Mouse (Mus musculus): ENCODE results near the gene Ube2i. TPM values are rescaled to one million over a fixed set of nuclear protein-coding genes. Genes with fewer than 3 reads are reported as not detected.

Ube2i gene
- polyA plus RNA-seq (2011; ENCODE audit: insufficient read depth, insufficient read length, low read depth, missing spikeins), result 430 and 432 TPM in 2 replicates

DNA sequence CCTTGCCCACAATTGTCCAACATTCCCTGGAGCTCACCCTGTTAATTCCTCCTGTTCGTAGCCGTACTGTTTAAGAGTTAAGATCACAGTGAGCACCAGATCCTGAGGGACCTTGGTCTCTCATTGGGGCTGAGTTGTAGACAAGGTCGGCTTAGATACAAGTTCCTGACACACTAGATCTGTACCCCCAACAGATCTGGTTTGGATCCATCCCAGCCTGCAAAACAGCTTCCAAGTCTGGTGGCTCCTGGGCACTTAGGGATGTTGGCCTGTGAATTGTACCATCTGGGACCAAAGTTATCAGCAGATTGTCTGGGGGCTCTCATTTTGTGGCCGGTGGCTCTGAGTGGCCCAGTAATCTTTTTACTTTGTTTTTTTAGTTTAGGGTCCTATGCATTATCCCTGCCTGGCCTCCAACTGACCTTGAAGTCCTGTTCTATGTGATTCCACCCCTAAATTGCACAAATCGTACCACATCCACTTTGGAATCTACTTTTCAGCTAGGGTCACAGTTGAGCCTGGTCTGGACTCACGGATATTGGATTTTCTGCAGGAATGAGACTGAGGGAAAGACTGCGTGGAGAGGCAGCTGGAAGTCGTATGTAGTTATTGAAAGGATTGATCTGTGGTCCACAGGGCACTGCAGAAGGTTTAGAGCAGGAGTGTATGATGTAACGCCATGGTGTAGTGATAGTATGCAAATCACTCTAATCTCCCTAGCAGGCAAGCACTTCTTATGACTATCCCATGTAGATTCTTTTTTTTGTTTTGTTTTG lies at the start of gene Ube2i:
Ube2i (minus strand) TSS at position 52 of the 776 bp plus-strand sequence.
- H3K36me3 ChIP-seq (ENCODE audit: control insufficient read depth, insufficient read depth, low read length, poor library complexity, severe bottlenecking), result peaks cover 7% of the 10 kb centered on the region
- no peaks in the 10 kb centered on the region for H3K27me3 ChIP-seq (ENCODE audit: control insufficient read depth, insufficient read depth, low read length, poor library complexity, severe bottlenecking)
- peaks cover 2% of the 10 kb centered on the region for H3K4me1 ChIP-seq (ENCODE audit: control insufficient read depth, insufficient read depth, low read length)
- TF ChIP-seq CTCF (IDR thresholded peaks at IDR 0.05; ENCODE audit: low read depth, low read length), result no peak
- no peak for TF ChIP-seq EP300 (IDR thresholded peaks at IDR 0.05; ENCODE audit: insufficient read depth, low read depth, low read length)
- TF ChIP-seq POLR2A (IDR thresholded peaks at IDR 0.05; ENCODE audit: insufficient read depth, low read length), result no peak
- peak within 1 kb of the TSS; percentile 91 for H3K9ac ChIP-seq (ENCODE audit: low read depth, poor library complexity, severe bottlenecking)
- peak within 1 kb of the TSS; percentile 89 for H3K27ac ChIP-seq (ENCODE audit: insufficient read depth, low read length)
- H3K9me3 ChIP-seq (replicated peaks; ENCODE audit: control insufficient read depth, insufficient read depth, low read length, poor library complexity, severe bottlenecking), result no peaks in the 10 kb centered on the region
- peak within 1 kb of the TSS; percentile 95 for H3K4me3 ChIP-seq (ENCODE audit: low read depth, low read length)

- Histone ChIP-seq H3K36me3 (ENCODE audit: control insufficient read depth, insufficient read depth, low read length, poor library complexity, severe bottlenecking) (no peaks in the 10 kb centered on the region), H3K9ac (ENCODE audit: low read depth, poor library complexity, severe bottlenecking) (no peak overlapping the region), H3K27ac (ENCODE audit: insufficient read depth, low read length) (no peak overlapping the region), H3K9me3 (replicated peaks; ENCODE audit: control insufficient read depth, insufficient read depth, low read length, poor library complexity, severe bottlenecking) (no peaks in the 10 kb centered on the region), H3K4me3 (ENCODE audit: low read depth, low read length) (no peak overlapping the region), H3K27me3 (ENCODE audit: control insufficient read depth, insufficient read depth, low read length, poor library complexity, severe bottlenecking) (no peaks in the 10 kb centered on the region), H3K4me1 (ENCODE audit: control insufficient read depth, insufficient read depth, low read length) (no peaks in the 10 kb centered on the region)
- TF ChIP-seq CTCF (IDR thresholded peaks at IDR 0.05; ENCODE audit: low read depth, low read length) (no peak), EP300 (IDR thresholded peaks at IDR 0.05; ENCODE audit: insufficient read depth, low read depth, low read length) (no peak), POLR2A (IDR thresholded peaks at IDR 0.05; ENCODE audit: insufficient read depth, low read length) (no peak)
These were observed 48.5 kb upstream of the Ube2i start for GRCm38 (mm10) chr17:25322930-25323329.

DNA sequence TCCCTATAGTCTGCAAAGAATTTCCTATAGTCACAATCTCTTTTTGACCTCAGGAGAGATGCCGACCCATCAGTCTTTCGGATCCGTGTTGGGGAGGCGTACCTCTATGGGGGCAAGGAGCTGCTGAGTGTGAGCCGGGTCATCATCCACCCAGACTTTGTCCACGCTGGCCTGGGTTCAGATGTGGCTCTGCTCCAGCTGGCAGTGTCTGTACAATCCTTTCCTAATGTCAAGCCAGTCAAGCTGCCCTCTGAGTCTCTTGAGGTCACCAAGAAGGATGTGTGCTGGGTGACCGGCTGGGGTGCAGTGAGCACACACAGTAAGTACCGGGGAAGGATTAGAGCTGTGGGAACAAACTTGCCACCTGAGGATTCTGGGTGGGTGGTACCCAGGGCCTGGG lies 46.4 kb upstream of the Ube2i start:
- no peaks in the 10 kb centered on the region for H3K4me1 ChIP-seq (ENCODE audit: control insufficient read depth, insufficient read depth, low read length)
- no peaks in the 10 kb centered on the region for H3K9me3 ChIP-seq (replicated peaks; ENCODE audit: control insufficient read depth, insufficient read depth, low read length, poor library complexity, severe bottlenecking)
- no peak overlapping the region for H3K27ac ChIP-seq (ENCODE audit: insufficient read depth, low read length)
- H3K27me3 ChIP-seq (ENCODE audit: control insufficient read depth, insufficient read depth, low read length, poor library complexity, severe bottlenecking), result no peaks in the 10 kb centered on the region
- no peak overlapping the region for H3K4me3 ChIP-seq (ENCODE audit: low read depth, low read length)
- H3K36me3 ChIP-seq (ENCODE audit: control insufficient read depth, insufficient read depth, low read length, poor library complexity, severe bottlenecking), result no peaks in the 10 kb centered on the region
- TF ChIP-seq CTCF (IDR thresholded peaks at IDR 0.05; ENCODE audit: low read depth, low read length) (no peak), EP300 (IDR thresholded peaks at IDR 0.05; ENCODE audit: insufficient read depth, low read depth, low read length) (no peak), POLR2A (IDR thresholded peaks at IDR 0.05; ENCODE audit: insufficient read depth, low read length) (no peak)
- no peak overlapping the region for H3K9ac ChIP-seq (ENCODE audit: low read depth, poor library complexity, severe bottlenecking)

- H3K27me3 ChIP-seq (ENCODE audit: control insufficient read depth, insufficient read depth, low read length, poor library complexity, severe bottlenecking), result no peaks in the 10 kb centered on the region
- TF ChIP-seq CTCF (IDR thresholded peaks at IDR 0.05; ENCODE audit: low read depth, low read length) (no peak), EP300 (IDR thresholded peaks at IDR 0.05; ENCODE audit: insufficient read depth, low read depth, low read length) (no peak), POLR2A (IDR thresholded peaks at IDR 0.05; ENCODE audit: insufficient read depth, low read length) (no peak)
- H3K4me1 ChIP-seq (ENCODE audit: control insufficient read depth, insufficient read depth, low read length), result no peaks in the 10 kb centered on the region
- H3K4me3 ChIP-seq (ENCODE audit: low read depth, low read length), result no peak within 1 kb of the TSS
- H3K9ac ChIP-seq (ENCODE audit: low read depth, poor library complexity, severe bottlenecking), result no peak within 1 kb of the TSS
- no peaks in the 10 kb centered on the region for H3K36me3 ChIP-seq (ENCODE audit: control insufficient read depth, insufficient read depth, low read length, poor library complexity, severe bottlenecking)
- no peaks in the 10 kb centered on the region for H3K9me3 ChIP-seq (replicated peaks; ENCODE audit: control insufficient read depth, insufficient read depth, low read length, poor library complexity, severe bottlenecking)
- H3K27ac ChIP-seq (ENCODE audit: insufficient read depth, low read length), result no peak within 1 kb of the TSS
These were observed 43.9 kb upstream of the Ube2i start, which contains the start of gene Prss29 for GRCm38 (mm10) chr17:25318354-25318753. Gene Prss29 (plus strand): TSS chr17:25318654.

- Histone ChIP-seq H3K27me3 (ENCODE audit: control insufficient read depth, insufficient read depth, low read length, poor library complexity, severe bottlenecking) (no peaks in the 10 kb centered on the region), H3K4me1 (ENCODE audit: control insufficient read depth, insufficient read depth, low read length) (no peaks in the 10 kb centered on the region), H3K36me3 (ENCODE audit: control insufficient read depth, insufficient read depth, low read length, poor library complexity, severe bottlenecking) (no peaks in the 10 kb centered on the region), H3K27ac (ENCODE audit: insufficient read depth, low read length) (no peak within 1 kb of the TSS), H3K9ac (ENCODE audit: low read depth, poor library complexity, severe bottlenecking) (no peak within 1 kb of the TSS), H3K4me3 (ENCODE audit: low read depth, low read length) (no peak within 1 kb of the TSS), H3K9me3 (replicated peaks; ENCODE audit: control insufficient read depth, insufficient read depth, low read length, poor library complexity, severe bottlenecking) (no peaks in the 10 kb centered on the region)
- TF ChIP-seq POLR2A (IDR thresholded peaks at IDR 0.05; ENCODE audit: insufficient read depth, low read length), result no peak
- no peak for TF ChIP-seq EP300 (IDR thresholded peaks at IDR 0.05; ENCODE audit: insufficient read depth, low read depth, low read length)
- no peak for TF ChIP-seq CTCF (IDR thresholded peaks at IDR 0.05; ENCODE audit: low read depth, low read length)
These were observed 33.9 kb upstream of the Ube2i start, which contains the start of gene Prss28 for GRCm38 (mm10) chr17:25308346-25308745. Gene Prss28 (plus strand): TSS chr17:25308646.

DNA sequence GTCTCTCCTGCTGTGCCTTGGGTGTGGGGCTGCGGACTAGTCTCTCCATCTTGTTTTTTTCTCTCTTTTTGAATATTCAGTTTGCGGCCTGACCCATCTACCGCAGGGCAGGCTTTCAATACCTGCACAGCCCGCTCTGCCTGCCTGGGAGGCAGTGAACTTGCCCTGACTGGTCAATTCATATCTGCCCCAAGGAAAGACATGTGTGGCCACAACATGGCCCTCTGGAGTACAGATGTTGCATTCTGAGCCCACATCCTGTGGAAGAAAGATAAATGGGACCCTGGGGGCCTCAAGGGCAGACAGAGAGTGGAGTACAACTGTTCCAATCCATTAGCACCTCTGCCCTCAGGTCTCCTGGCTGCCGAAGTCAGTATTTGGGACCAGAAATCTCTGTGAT lies 23.7 kb upstream of the Ube2i start, which contains the start of gene Prss34:
Prss34 (plus strand) TSS at position 301 of the 400 bp plus-strand sequence.
- H3K9me3 ChIP-seq (replicated peaks; ENCODE audit: control insufficient read depth, insufficient read depth, low read length, poor library complexity, severe bottlenecking), result no peaks in the 10 kb centered on the region
- no peak within 1 kb of the TSS for H3K9ac ChIP-seq (ENCODE audit: low read depth, poor library complexity, severe bottlenecking)
- TF ChIP-seq EP300 (IDR thresholded peaks at IDR 0.05; ENCODE audit: insufficient read depth, low read depth, low read length) (no peak), POLR2A (IDR thresholded peaks at IDR 0.05; ENCODE audit: insufficient read depth, low read length) (no peak), CTCF (IDR thresholded peaks at IDR 0.05; ENCODE audit: low read depth, low read length) (no peak)
- no peaks in the 10 kb centered on the region for H3K4me1 ChIP-seq (ENCODE audit: control insufficient read depth, insufficient read depth, low read length)
- H3K27me3 ChIP-seq (ENCODE audit: control insufficient read depth, insufficient read depth, low read length, poor library complexity, severe bottlenecking), result no peaks in the 10 kb centered on the region
- no peak within 1 kb of the TSS for H3K4me3 ChIP-seq (ENCODE audit: low read depth, low read length)
- no peaks in the 10 kb centered on the region for H3K36me3 ChIP-seq (ENCODE audit: control insufficient read depth, insufficient read depth, low read length, poor library complexity, severe bottlenecking)
- no peak within 1 kb of the TSS for H3K27ac ChIP-seq (ENCODE audit: insufficient read depth, low read length)

Measured in ES-Bruce4 (cell line).